Mouse (Mus musculus): ENCODE measurements around the gene Tmc2.

GRCm38 (mm10) chr2:130179507-130180019 lies 15.4 kb upstream of the Tmc2 start:
- no peak for TF ChIP-seq CTCF (IDR thresholded peaks at IDR 0.05; ENCODE audit: insufficient read depth, low read depth, low read length)
- no peak for TF ChIP-seq POLR2A (IDR thresholded peaks at IDR 0.05; ENCODE audit: insufficient read depth, low read depth, low read length)

Measured in olfactory bulb, adult 2 months (tissue).